Mouse (Mus musculus): ENCODE results near the gene Cox6b2.
"Not testable (repeated sequence)": the region's sequence is repeated elsewhere in the genome, so short reads cannot be mapped to it uniquely, and the experiment has no call there.

The Cox6b2 gene

GRCm38 (mm10) chr7:4752821-4753570 lies at the start of gene Cox6b2:
Cox6b2 (minus strand) TSS chr7:4753094.
- peak; percentile 91 for DNase-seq (ENCODE audit: low read depth, low spot score)

GRCm38 (mm10) chr7:4802247-4802646 lies 49.4 kb upstream of the Cox6b2 start:
- DNase-seq (ENCODE audit: low read depth, low spot score): peak; percentile 34

- peak; percentile 57 for DNase-seq (ENCODE audit: low read depth, low spot score)
These were observed 43.0 kb upstream of the Cox6b2 start for GRCm38 (mm10) chr7:4795767-4796433.

- DNase-seq (ENCODE audit: low read depth, low spot score): no peak
These were observed 41.8 kb upstream of the Cox6b2 start for GRCm38 (mm10) chr7:4794631-4795168.

- DNase-seq (ENCODE audit: low read depth, low spot score): no peak
These were observed 40.8 kb upstream of the Cox6b2 start for GRCm38 (mm10) chr7:4793674-4794073.

- not testable (repeated sequence) for DNase-seq (ENCODE audit: low read depth, low spot score)
These were observed 40.4 kb upstream of the Cox6b2 start for GRCm38 (mm10) chr7:4793248-4793647.

GRCm38 (mm10) chr7:4792278-4793212 lies 39.7 kb upstream of the Cox6b2 start, which contains the start of gene Rpl28:
Rpl28 (plus strand) TSS chr7:4792874.
- DNase-seq (ENCODE audit: low read depth, low spot score): peak; percentile 98

- no peak for DNase-seq (ENCODE audit: low read depth, low spot score)
These were observed 36.6 kb upstream of the Cox6b2 start, which contains the start of gene Tmem238 for GRCm38 (mm10) chr7:4789436-4789935. Tmem238 (minus strand) TSS chr7:4789656.

GRCm38 (mm10) chr7:4788499-4789435 lies 35.9 kb upstream of the Cox6b2 start:
- peak; percentile 73 for DNase-seq (ENCODE audit: low read depth, low spot score)

GRCm38 (mm10) chr7:4783667-4784268 lies 30.9 kb upstream of the Cox6b2 start:
- DNase-seq (ENCODE audit: low read depth, low spot score): no peak

GRCm38 (mm10) chr7:4782759-4783158 lies 29.9 kb upstream of the Cox6b2 start, which contains the start of the genes Il11 and Tmem190:
Il11 (minus strand) TSS chr7:4782859.
Tmem190 (plus strand) TSS chr7:4782937.
- no peak for DNase-seq (ENCODE audit: low read depth, low spot score)

GRCm38 (mm10) chr7:4782130-4782529 lies 29.2 kb upstream of the Cox6b2 start:
- no peak for DNase-seq (ENCODE audit: low read depth, low spot score)

GRCm38 (mm10) chr7:4779921-4780320 lies 27.0 kb upstream of the Cox6b2 start:
- DNase-seq (ENCODE audit: low read depth, low spot score): no peak

GRCm38 (mm10) chr7:4777851-4778637 lies 25.1 kb upstream of the Cox6b2 start:
- DNase-seq (ENCODE audit: low read depth, low spot score): no peak

- DNase-seq (ENCODE audit: low read depth, low spot score): peak; percentile 81
These were observed 24.3 kb upstream of the Cox6b2 start for GRCm38 (mm10) chr7:4776861-4777830.

- DNase-seq (ENCODE audit: low read depth, low spot score): no peak
These were observed 23.2 kb upstream of the Cox6b2 start for GRCm38 (mm10) chr7:4776131-4776530.

- DNase-seq (ENCODE audit: low read depth, low spot score): no peak
These were observed 18.3 kb upstream of the Cox6b2 start, which contains the start of gene Fam71e2 for GRCm38 (mm10) chr7:4771202-4771601. Fam71e2 (minus strand) TSS chr7:4771302.
